Mouse (Mus musculus) hindbrain, embryonic 14.5 days (tissue): ENCODE results near the gene Rhbdd3. TPM values are rescaled to one million over a fixed set of nuclear protein-coding genes. Genes with fewer than 3 reads are reported as not detected.

Experiments used
- ATAC-seq: fragments of 200-750 bp; cut with Nextera tagmentation; 2 replicates; pipeline ENCODE4 v1.8.0; 2017; ENCODE audit warnings: moderate number of reproducible peaks, mild to moderate bottlenecking, moderate TSS enrichment, moderate library complexity; ENCODE audit not compliant: low FRiP score
- DNase-seq: peaks from one replicate; pipeline ENCODE4 v3.0.0-alpha.2; 2015; ENCODE audit warnings: low spot score
- H3K27ac ChIP-seq: fragments of 300-500 bp; sonication (generic); 2 replicates; pipeline ENCODE4 v1.5.1; 2014; ENCODE audit warnings: mild to moderate bottlenecking, moderate library complexity
- H3K27me3 ChIP-seq: fragments of 300-500 bp; sonication (generic); 2 replicates; pipeline ENCODE4 v1.6.1; 2014; ENCODE audit warnings: mild to moderate bottlenecking, low read length, mixed read lengths; ENCODE audit not compliant: control insufficient read depth, insufficient read depth
- H3K36me3 ChIP-seq: fragments of 300-500 bp; sonication (generic); replicated peaks from 2 replicates; pipeline ENCODE4 v1.6.1; 2014; ENCODE audit not compliant: control insufficient read depth, insufficient read depth
- H3K4me1 ChIP-seq: fragments of 300-500 bp; sonication (generic); replicated peaks from 2 replicates; pipeline ENCODE4 v1.6.1; 2014; ENCODE audit warnings: antibody characterized with exemption, low read length, mixed read lengths; ENCODE audit not compliant: control insufficient read depth, insufficient read depth
- H3K4me2 ChIP-seq: fragments of 300-500 bp; sonication (generic); replicated peaks from 2 replicates; pipeline ENCODE4 v1.6.1; 2014; ENCODE audit warnings: mild to moderate bottlenecking, moderate library complexity
- H3K4me3 ChIP-seq: fragments of 300-500 bp; sonication (generic); replicated peaks from 2 replicates; pipeline ENCODE4 v1.5.1; 2014; ENCODE audit warnings: mild to moderate bottlenecking, low read length
- H3K9ac ChIP-seq: fragments of 300-500 bp; sonication (generic); 2 replicates; pipeline ENCODE4 v1.6.1; 2014
- H3K9me3 ChIP-seq: fragments of 300-500 bp; sonication (generic); 2 replicates; pipeline ENCODE4 v1.6.1; 2016; ENCODE audit warnings: low read length; ENCODE audit not compliant: control insufficient read depth
- WGBS: fragments of 180-500 bp; shearing (Covaris S2); extraction: QIAGEN DNeasy Blood & Tissue Kit; methylation state at CpG from one replicate; pipeline ENCODE4 v1.1.7; 2014; 5-methylcytosine and 5-hydroxymethylcytosine counted together
- polyA plus RNA-seq: library from polyadenylated mRNA; unstranded; fragments of >200 nt; fragmentation: Nextera tagmentation; extraction: Ambion mirVana; gene quantifications from 2 replicates; pipeline ENCODE4 v1.2.1, GENCODE M21; 2014

Gene Rhbdd3
- polyA plus RNA-seq, 1 experiment from 2014 or later: 39.7 TPM

DNA sequence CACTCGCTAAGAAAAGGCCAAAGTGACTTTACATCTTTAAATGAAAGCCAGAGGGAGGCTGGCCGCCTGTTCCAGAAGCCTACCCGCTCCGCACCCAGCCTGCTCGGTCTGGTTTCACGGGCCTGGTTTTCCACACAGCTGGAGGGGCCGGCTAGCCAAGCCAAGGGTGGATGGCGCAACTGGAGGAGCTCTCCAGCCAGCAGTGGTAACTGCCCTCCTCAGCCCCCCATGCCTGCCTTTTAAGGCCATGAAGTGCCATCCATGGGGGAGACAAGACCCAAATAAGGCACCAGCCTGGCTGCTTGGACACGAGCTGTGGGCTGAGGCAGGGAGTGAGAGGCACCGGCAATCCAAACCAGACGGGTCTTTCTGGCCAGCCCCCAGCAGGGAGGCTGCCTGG, 37.2 kb downstream of the Rhbdd3 start:
- Histone ChIP-seq H3K9me3 (no peaks in the 10 kb centered on the region), H3K4me1 (peaks cover 9% of the 10 kb centered on the region), H3K4me3 (no peak overlapping the region), H3K27me3 (no peaks in the 10 kb centered on the region), H3K27ac (no peak overlapping the region), H3K36me3 (no peaks in the 10 kb centered on the region), H3K9ac (no peak overlapping the region), H3K4me2 (no peak overlapping the region)
- no peak for ATAC-seq
- no peak for DNase-seq
- 83% methylated on average over 11 of the region's 11 CpGs for WGBS

DNA sequence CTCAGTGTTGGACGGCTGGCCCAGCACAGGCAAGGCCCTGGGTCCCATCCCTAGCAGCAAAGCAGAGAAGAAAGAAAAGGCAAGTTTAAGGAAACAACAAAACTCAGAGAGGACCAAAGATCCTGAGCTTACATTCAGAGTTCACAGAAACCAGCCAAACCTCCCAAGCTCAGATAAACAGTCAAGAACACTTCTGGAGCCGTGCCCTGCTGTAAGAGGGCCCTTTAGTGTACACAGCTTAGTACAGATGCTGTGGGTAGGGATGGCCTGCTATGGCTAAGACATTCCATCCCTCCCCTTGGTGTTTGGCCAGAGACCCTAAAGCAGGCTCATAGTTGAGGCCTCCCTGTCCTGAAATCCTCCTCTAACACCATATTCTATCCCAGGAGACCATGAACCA, 39.9 kb downstream of the Rhbdd3 start:
- Histone ChIP-seq H3K4me1 (peaks cover 10% of the 10 kb centered on the region; the same call in 1 of the 2 replicates), H3K36me3 (no peaks in the 10 kb centered on the region), H3K4me3 (no peak overlapping the region), H3K4me2 (no peak overlapping the region), H3K9ac (no peak overlapping the region), H3K9me3 (no peaks in the 10 kb centered on the region), H3K27me3 (no peaks in the 10 kb centered on the region), H3K27ac (no peak overlapping the region)
- ATAC-seq (no peak), DNase-seq (no peak)
- 88% methylated on average over 2 of the region's 2 CpGs for WGBS

DNA sequence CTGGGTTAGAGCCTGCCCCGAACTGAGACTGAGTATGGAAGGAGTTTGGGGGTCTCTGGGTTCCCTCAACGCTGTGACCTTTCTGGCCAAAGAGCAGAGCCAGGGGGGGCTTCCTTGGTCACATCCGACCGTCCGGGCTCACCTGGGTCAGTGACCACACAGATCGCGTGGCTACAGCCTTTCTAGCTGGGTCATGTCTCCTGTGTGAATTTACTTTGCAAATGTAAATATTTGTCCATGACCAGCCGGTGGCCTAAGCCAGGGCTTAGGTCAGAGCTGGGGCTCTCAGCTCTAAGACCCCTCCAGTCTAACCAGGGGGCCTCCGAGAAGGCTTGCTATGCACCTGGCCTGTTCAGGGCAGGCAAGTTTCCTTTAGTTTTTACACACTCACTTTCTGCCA, 40.6 kb downstream of the Rhbdd3 start:
- no peak for ATAC-seq
- Histone ChIP-seq H3K27me3 (no peaks in the 10 kb centered on the region), H3K27ac (no peak overlapping the region), H3K4me1 (peaks cover 10% of the 10 kb centered on the region; the same call in 1 of the 2 replicates), H3K36me3 (no peaks in the 10 kb centered on the region), H3K4me2 (no peak overlapping the region), H3K9ac (no peak overlapping the region), H3K9me3 (no peaks in the 10 kb centered on the region), H3K4me3 (no peak overlapping the region)
- no peak for DNase-seq
- 88% methylated on average over 9 of the region's 9 CpGs for WGBS

DNA sequence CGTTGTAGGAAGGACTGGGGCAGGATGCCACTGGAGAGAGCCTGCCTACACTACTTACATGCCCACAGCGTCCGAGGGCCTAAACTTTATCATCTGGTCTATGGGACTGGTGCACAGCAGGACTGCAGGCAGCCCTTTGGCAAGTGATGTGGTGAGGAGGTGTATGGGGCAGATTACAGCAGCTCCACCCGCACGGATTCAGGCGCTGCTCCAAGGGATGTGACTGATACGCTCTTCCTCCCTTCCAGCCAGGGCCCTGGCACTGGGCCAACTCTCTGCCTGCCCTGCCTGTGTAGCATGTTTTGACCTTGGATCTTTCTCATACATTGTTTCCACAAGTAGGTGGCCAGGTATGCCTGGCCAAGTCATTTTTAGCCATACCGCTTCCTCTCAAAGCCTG, 41.9 kb downstream of the Rhbdd3 start:
- WGBS: 46% methylated on average over 8 of the region's 8 CpGs
- peak; percentile 58 for DNase-seq
- no peaks in the 10 kb centered on the region for H3K27me3 ChIP-seq
- no peak overlapping the region for H3K27ac ChIP-seq
- no peak overlapping the region for H3K9ac ChIP-seq
- H3K36me3 ChIP-seq: no peaks in the 10 kb centered on the region
- ATAC-seq: no peak
- H3K4me1 ChIP-seq: peaks cover 10% of the 10 kb centered on the region; the same call in 1 of the 2 replicates
- H3K4me3 ChIP-seq: no peak overlapping the region
- H3K4me2 ChIP-seq: no peak overlapping the region
- H3K9me3 ChIP-seq: no peaks in the 10 kb centered on the region

DNA sequence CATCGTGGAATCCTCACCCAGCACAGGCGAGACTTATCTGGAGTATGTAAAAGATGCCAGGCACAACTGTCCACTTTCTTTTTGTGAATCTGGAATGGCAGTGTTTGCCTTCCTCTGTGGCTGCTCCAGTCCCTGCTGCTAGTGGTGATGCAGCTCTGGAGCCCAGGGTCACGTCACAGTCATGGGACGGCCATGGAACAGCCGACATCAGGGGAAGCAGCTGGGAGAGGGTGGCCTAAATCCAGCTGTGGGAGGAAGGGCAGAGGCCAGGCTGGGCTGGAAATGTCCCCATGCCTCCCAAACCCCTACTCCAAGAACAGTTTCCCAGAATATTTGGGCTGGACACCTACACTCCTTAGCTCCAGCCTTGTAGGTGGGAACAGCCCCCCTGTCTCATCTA, 42.5 kb downstream of the Rhbdd3 start:
- Histone ChIP-seq H3K4me2 (no peak overlapping the region), H3K27me3 (no peaks in the 10 kb centered on the region), H3K36me3 (no peaks in the 10 kb centered on the region), H3K4me1 (peaks cover 10% of the 10 kb centered on the region; the same call in 1 of the 2 replicates), H3K27ac (no peak overlapping the region), H3K9me3 (no peaks in the 10 kb centered on the region), H3K9ac (no peak overlapping the region), H3K4me3 (no peak overlapping the region)
- DNase-seq (no peak), ATAC-seq (no peak)
- 89% methylated on average over 5 of the region's 5 CpGs for WGBS

DNA sequence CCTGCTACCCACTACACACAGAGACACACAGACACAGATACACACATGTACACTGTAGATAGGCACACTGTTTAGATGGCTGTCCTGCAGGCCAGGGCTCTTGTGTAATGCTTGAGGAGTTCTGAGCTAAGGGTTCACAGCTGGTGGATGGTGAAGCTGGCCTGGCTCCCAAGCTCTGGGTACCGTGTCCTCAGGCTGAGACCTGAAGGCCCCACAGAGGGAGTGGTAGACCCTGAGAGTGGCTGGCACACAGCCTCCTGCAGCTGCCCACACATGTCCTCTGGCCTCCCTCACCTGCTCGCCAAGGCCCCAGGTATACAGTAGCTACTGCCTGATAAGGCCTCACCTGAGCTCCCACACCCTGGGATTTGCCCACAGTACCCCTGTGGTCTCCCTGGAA, 43.2 kb downstream of the Rhbdd3 start:
- no peaks in the 10 kb centered on the region for H3K36me3 ChIP-seq
- peaks cover 10% of the 10 kb centered on the region; the same call in 1 of the 2 replicates for H3K4me1 ChIP-seq
- H3K9ac ChIP-seq: no peak overlapping the region
- H3K4me3 ChIP-seq: no peak overlapping the region
- ATAC-seq (no peak), DNase-seq (no peak)
- H3K9me3 ChIP-seq: no peaks in the 10 kb centered on the region
- H3K27me3 ChIP-seq: no peaks in the 10 kb centered on the region
- no peak overlapping the region for H3K4me2 ChIP-seq
- no peak overlapping the region for H3K27ac ChIP-seq
- 84% methylated on average over 2 of the region's 2 CpGs for WGBS

DNA sequence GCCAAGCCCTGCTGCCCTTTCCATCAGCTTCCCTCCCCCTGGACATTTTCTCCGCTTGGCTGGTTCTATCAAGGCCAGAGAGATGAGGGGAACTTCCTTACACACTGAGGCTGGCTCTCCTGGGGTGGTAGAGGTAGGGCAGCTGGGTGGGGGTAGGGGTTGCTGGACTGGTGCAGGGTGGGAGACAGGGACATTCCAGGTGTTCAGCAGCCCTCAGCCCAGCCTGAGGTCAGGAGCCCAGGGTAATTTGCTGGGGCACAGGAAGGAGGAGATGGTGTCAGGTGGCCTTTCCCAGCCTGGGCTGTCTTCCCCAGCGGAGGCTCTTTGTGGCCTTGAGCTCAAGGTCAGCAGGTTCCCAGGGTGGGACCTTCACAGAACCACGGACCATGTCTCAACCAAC, 46.9 kb downstream of the Rhbdd3 start:
- H3K27me3 ChIP-seq: 0 out of 2 replicates have a peak, but pooled peaks cover 2% of the 10 kb centered on the region

DNA sequence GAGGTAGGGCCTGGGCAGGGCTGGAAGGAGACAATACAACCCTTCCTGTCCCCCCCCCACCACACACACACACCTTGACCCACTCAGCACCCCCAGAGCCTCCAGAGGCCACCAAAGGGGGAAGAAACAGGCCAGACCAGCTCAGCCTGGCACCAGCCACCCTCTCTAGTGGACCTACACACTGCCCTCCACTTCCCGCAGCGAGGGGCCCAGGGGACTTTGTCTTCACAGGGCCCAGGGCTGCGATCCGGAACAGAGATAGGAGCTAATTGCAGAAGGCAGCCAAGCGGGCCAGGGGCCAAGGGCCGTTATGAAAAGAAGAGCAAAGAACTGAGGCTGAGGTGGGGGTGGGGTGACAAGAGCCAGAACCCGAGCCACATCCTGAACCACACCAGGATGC, 50.5 kb downstream of the Rhbdd3 start:
- Histone ChIP-seq H3K9ac (no peak overlapping the region), H3K4me1 (0 out of 2 replicates have a peak, but pooled peaks cover 17% of the 10 kb centered on the region), H3K9me3 (no peaks in the 10 kb centered on the region), H3K4me3 (no peak overlapping the region), H3K4me2 (no peak overlapping the region), H3K27me3 (peaks cover 11% of the 10 kb centered on the region; the same call in 1 of the 2 replicates), H3K36me3 (no peaks in the 10 kb centered on the region), H3K27ac (no peak overlapping the region)
- no peak for DNase-seq
- 12% methylated on average over 7 of the region's 7 CpGs for WGBS
- no peak for ATAC-seq

More for the DNA sequence above, 46.9 kb downstream of the Rhbdd3 start:
- no peak overlapping the region for H3K4me3 ChIP-seq
- H3K9me3 ChIP-seq: no peaks in the 10 kb centered on the region
- ATAC-seq (no peak), DNase-seq (no peak)
- no peak overlapping the region for H3K9ac ChIP-seq
- no peak overlapping the region for H3K27ac ChIP-seq
- H3K4me1 ChIP-seq: 0 out of 2 replicates have a peak, but pooled peaks cover 18% of the 10 kb centered on the region
- H3K4me2 ChIP-seq: no peak overlapping the region
- H3K36me3 ChIP-seq: no peaks in the 10 kb centered on the region
- WGBS: 89% methylated on average over 3 of the region's 3 CpGs

DNA sequence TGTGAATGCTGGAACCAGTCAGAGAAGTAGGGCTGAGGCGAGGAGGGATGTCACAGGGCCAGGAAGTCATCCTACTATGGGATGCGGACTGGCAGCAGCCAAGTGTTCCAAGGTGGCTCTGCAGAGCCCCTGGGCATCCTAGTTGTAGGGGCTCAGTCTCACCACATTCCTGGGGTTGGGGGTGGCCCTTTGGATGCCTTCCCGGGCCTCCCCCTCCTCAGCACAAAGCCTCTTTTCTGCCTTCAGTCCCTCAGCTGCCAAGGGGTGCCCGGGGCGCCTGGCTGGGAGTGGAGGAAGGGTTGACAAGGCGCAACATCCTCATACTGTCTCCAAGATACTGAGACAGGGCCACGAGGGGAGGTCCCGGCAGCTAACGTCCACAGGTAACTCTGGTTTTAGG, 51.2 kb downstream of the Rhbdd3 start:
- 61% methylated on average over 9 of the region's 9 CpGs for WGBS
- Histone ChIP-seq H3K4me2 (no peak overlapping the region), H3K4me3 (no peak overlapping the region), H3K9ac (no peak overlapping the region), H3K27ac (no peak overlapping the region), H3K27me3 (peaks cover 11% of the 10 kb centered on the region; the same call in 1 of the 2 replicates), H3K9me3 (no peaks in the 10 kb centered on the region), H3K4me1 (0 out of 2 replicates have a peak, but pooled peaks cover 17% of the 10 kb centered on the region), H3K36me3 (no peaks in the 10 kb centered on the region)
- DNase-seq: no peak
- peak; percentile 17; the same call in 1 of the 2 replicates for ATAC-seq
